Mouse (Mus musculus) thymus, adult 18-20 months (tissue): ENCODE measurements around the gene Olfr1272.
"Not testable (repeated sequence)": the region's sequence is repeated elsewhere in the genome, so short reads cannot be mapped to it uniquely, and the experiment has no call there.

Experiments used
- DNase-seq, 2 experiments: peaks; one replicate each; pipeline ENCODE4 v3.0.0; 2022; ENCODE audit warnings: mixed read lengths in 2 of 2

Gene Olfr1272

DNA sequence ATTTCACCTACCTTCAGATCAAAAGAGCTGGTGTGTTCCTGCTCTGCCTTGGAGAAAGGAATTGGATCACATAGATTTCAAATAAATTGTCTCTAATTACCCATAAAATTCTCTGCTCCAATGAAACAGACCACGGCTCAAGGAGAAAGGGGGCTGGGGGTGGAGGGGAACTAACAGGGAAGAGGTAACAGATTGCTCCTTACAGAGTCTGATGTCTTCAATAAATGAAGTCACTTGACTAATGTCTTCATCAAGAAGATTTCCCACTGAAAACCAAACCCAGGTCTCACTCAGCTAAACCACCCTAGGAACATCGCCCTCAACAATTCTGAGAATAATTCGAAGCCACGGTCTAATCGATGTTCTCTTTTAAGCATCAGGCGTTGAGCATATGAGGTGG, at the start of gene Olfr1272:
Gene Olfr1272 (minus strand): TSS at position 101 of the 400 bp plus-strand sequence.
- no peak for DNase-seq

DNA sequence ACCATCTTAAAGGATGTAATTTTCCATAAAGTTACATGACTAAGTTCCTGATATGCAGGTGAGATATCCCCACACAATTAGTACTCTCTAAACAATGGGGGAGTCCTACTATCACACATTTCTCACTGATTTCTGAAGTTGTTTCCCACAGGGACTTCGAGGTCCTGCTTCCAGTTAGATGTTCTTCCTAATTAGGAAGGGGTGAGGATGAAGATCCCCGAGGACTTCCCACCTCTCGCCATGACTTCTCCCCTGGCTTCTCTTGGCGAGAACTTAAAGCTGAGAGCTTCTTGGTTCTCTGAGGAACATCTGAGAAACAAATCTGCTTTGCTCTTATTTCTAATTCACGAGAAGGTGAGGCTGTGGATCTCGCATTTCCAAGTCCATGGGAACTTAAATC, 29.3 kb upstream of the Olfr1272 start, which contains the start of gene Gm13769:
Gene Gm13769 (plus strand): TSS at position 301 of the 400 bp plus-strand sequence.
- DNase-seq: not testable (repeated sequence)

DNA sequence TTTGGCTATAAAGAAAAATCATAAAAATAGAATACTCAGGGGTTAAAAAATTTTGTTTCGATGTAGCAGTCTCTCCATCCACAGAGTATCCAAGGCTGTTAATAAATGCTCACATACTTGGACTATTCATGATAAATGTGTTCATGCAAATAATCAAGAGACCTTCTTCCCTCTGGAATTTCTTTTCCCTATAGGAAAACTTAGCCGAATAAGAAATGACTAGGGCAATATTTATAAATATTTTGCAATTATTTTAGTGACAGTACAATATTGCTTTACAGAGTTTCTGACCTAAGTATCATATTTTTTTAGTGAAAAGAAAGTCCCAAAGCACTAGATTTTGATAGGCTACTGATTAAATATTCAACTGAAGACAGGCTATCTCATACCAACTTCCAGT, 21.7 kb downstream of the Olfr1272 start, which contains the start of gene Olfr1271:
Gene Olfr1271 (minus strand): TSS at position 101 of the 400 bp plus-strand sequence.
- no peak for DNase-seq

DNA sequence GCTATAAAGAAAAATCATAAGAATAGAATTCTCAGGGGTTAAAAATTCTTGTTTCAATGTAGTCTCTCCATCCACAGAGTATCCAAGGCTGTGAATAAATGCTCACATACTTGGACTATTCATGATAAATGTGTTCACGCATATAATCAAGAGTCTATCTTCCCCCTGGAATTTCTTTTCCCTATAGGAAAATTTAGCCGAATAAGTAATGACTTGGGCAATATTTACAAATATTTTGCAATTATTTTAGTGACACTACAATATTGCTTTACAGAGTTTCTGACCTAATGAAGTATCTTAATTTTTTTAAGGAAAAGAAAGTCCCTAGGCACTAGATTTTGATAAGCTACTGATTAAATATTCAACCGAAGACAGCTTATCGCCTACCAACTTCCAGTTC, 35.1 kb downstream of the Olfr1272 start, which contains the start of gene Olfr142:
Gene Olfr142 (minus strand): TSS at position 101 of the 400 bp plus-strand sequence.
- DNase-seq: no peak
